Mouse (Mus musculus): ENCODE results near the gene Ccdc92b. TPM values are rescaled to one million over a fixed set of nuclear protein-coding genes. Genes with fewer than 3 reads are reported as not detected.
"Not testable (repeated sequence)": the region's sequence is repeated elsewhere in the genome, so short reads cannot be mapped to it uniquely, and the experiment has no call there.

The Ccdc92b gene
- polyA plus RNA-seq (2016; fragmentation: Nextera tagmentation; extraction: Ambion mirVana): 2.1 and 2.2 TPM in 2 replicates

DNA sequence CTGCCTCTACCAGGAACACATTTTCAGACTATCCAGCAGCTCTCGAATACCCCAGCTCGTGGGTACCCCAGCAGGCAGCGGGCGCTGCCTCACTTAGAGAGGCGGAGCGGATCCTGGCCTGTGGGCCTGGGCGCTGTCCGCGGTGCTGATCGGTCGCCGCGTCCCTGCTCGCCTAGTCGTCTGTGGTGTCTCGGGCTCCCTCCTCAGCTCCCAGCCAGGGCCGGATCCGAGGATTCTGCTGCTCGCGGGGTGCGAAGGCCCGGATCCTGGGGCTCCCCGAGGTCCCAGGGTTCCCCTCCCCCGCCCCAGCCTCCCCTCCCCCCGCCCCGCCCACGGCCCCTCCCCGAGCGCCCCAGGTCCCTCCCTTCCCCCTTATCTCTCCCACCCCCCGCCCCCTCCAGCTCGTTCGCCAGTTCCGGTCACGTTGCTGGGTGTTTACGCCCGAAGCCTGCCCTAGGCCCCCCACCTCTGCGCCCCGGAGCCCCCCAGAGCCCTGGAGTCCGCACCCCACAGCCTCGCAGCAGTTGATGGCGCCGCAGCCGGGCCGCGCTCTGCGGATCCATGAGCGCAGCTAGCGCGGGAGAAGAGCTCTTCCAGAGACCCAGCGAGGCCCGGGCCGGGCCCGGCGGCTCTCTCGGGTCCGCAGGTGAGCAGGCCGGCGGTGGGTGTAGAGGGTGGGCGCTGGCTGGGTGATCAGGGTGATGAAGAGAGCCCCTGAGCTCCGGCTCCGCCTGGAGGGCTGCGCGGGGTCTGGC, at the start of gene Ccdc92b:
TSS of gene Ccdc92b (plus strand) at position 405 of the 755 bp plus-strand sequence.
- Histone ChIP-seq H3K36me3 (no peaks in the 10 kb centered on the region), H3K9ac (peak within 1 kb of the TSS; percentile 60), H3K4me3 (peak within 1 kb of the TSS; percentile 53), H3K4me1 (peaks cover 8% of the 10 kb centered on the region; the same call in 1 of the 2 replicates), H3K27ac (no peak within 1 kb of the TSS), H3K27me3 (replicated peaks) (peaks cover 27% of the 10 kb centered on the region), H3K4me2 (replicated peaks) (peak within 1 kb of the TSS; percentile 76), H3K9me3 (no peaks in the 10 kb centered on the region)
- ATAC-seq (ENCODE audit: low FRiP score, low read depth): peak; percentile 71
- under 1% methylated on average over 50 of the region's 63 CpGs for WGBS

DNA sequence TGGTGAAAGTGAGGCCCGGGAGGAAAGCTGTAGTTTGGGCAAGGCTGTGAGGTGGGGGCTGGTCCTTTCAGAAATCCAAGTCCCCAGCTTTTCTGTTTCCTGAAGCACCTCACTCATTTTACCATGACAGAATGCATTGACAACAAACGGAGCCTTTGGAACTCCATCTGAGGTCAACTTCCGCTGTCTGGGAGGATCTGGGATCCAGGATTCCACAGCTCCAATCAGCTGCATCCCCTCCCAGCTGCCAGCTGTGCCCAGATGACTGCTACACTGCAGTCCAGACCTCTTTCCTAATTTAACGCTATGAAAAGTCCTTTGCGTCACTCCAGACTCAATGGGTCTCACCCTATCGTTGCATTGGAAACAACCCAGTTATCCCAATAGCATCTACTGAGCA, 49.7 kb upstream of the Ccdc92b start:
- no peaks in the 10 kb centered on the region for H3K27me3 ChIP-seq (replicated peaks)
- 74% methylated on average over 6 of the region's 6 CpGs for WGBS
- H3K27ac ChIP-seq: no peak overlapping the region
- no peaks in the 10 kb centered on the region for H3K4me1 ChIP-seq
- H3K9ac ChIP-seq: no peak overlapping the region
- H3K36me3 ChIP-seq: no peaks in the 10 kb centered on the region
- ATAC-seq (ENCODE audit: low FRiP score, low read depth): no peak
- no peak overlapping the region for H3K4me3 ChIP-seq
- no peak overlapping the region for H3K4me2 ChIP-seq (replicated peaks)
- H3K9me3 ChIP-seq: no peaks in the 10 kb centered on the region

GRCm38 (mm10) chr11:74572459-74573061, 46.8 kb upstream of the Ccdc92b start:
- no peak overlapping the region for H3K9ac ChIP-seq
- no peaks in the 10 kb centered on the region for H3K36me3 ChIP-seq
- no peaks in the 10 kb centered on the region for H3K9me3 ChIP-seq
- no peak overlapping the region for H3K4me2 ChIP-seq (replicated peaks)
- no peak overlapping the region for H3K27ac ChIP-seq
- no peaks in the 10 kb centered on the region for H3K4me1 ChIP-seq
- 87% methylated on average over 6 of the region's 6 CpGs for WGBS
- no peak overlapping the region for H3K4me3 ChIP-seq
- ATAC-seq (ENCODE audit: low FRiP score, low read depth): no peak
- no peaks in the 10 kb centered on the region for H3K27me3 ChIP-seq (replicated peaks)

DNA sequence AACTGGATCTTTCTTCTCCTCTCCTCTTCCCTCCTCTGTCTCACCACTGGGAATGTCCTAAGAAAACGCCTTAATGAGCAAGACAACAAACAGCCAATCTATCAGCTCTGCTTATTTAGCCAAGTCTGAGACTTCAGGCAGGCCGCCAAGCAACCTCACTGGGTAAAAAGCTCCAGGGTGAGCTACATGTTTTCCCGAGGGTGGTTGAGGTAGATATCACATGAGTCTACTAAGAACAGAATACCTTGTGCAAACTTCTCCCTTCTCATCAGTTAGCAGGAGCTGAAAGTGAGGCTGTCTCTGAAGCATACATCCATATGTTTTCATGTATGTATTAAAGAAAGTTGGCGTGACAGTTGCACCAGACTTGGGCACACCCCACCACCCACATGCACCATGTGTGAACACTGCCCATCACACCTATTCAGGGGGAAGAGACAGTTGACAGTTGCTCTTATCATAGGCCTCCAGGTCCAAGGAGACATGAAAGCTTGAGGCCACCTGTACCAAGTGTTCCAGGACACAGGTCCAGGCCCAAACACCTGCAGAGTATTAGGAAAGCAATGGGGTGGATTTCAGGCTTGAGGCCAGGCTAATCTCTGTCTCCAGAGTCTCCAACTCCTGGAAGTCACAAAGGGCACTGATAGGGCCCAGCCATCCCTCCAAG, 44.5 kb upstream of the Ccdc92b start:
- H3K4me2 ChIP-seq (replicated peaks): no peak overlapping the region
- no peaks in the 10 kb centered on the region for H3K36me3 ChIP-seq
- no peak overlapping the region for H3K9ac ChIP-seq
- H3K4me1 ChIP-seq: no peaks in the 10 kb centered on the region
- no peaks in the 10 kb centered on the region for H3K27me3 ChIP-seq (replicated peaks)
- H3K27ac ChIP-seq: no peak overlapping the region
- 83% methylated on average over 4 of the region's 4 CpGs for WGBS
- H3K4me3 ChIP-seq: no peak overlapping the region
- no peak for ATAC-seq (ENCODE audit: low FRiP score, low read depth)
- no peaks in the 10 kb centered on the region for H3K9me3 ChIP-seq

DNA sequence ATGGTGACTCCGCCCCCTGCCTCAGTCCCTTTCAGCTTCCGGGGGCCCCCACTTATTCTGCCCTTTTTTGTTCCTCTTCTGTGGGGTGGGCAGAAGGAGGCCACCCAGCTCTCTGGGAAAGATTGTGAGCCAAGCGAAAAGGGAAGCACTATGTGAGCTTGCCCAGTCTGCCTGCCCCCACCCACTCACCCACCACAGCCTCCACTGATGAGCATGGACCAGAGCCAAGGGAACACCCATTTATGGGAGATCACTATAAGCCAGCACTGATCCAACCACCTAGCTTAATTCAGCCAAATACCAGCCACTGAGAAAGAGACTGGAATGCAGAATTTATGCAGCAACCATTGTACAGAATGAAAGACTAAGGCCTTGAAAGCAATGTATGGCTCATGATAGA, 43.5 kb upstream of the Ccdc92b start:
- Histone ChIP-seq H3K4me1 (no peaks in the 10 kb centered on the region), H3K27ac (no peak overlapping the region), H3K36me3 (no peaks in the 10 kb centered on the region), H3K27me3 (replicated peaks) (no peaks in the 10 kb centered on the region), H3K4me3 (no peak overlapping the region), H3K4me2 (replicated peaks) (no peak overlapping the region), H3K9me3 (no peaks in the 10 kb centered on the region), H3K9ac (no peak overlapping the region)
- ATAC-seq (ENCODE audit: low FRiP score, low read depth): no peak
- WGBS: 79% methylated on average over 3 of the region's 3 CpGs

GRCm38 (mm10) chr11:74577068-74577467, 42.3 kb upstream of the Ccdc92b start:
- Histone ChIP-seq H3K27me3 (replicated peaks) (no peaks in the 10 kb centered on the region), H3K9me3 (no peaks in the 10 kb centered on the region), H3K36me3 (no peaks in the 10 kb centered on the region), H3K4me3 (no peak overlapping the region), H3K27ac (no peak overlapping the region), H3K9ac (no peak overlapping the region), H3K4me2 (replicated peaks) (no peak overlapping the region), H3K4me1 (no peaks in the 10 kb centered on the region)
- WGBS: 74% methylated on average over 3 of the region's 3 CpGs
- ATAC-seq (ENCODE audit: low FRiP score, low read depth): no peak

- not testable (repeated sequence) for H3K9ac ChIP-seq; H3K4me1 ChIP-seq; ATAC-seq (ENCODE audit: low FRiP score, low read depth); H3K4me2 ChIP-seq (replicated peaks); H3K27me3 ChIP-seq (replicated peaks); H3K4me3 ChIP-seq; H3K36me3 ChIP-seq; H3K9me3 ChIP-seq; H3K27ac ChIP-seq
- 56% methylated on average over 4 of the region's 4 CpGs for WGBS
Measured at GRCm38 (mm10) chr11:74581333-74581732, 38.1 kb upstream of the Ccdc92b start.

DNA sequence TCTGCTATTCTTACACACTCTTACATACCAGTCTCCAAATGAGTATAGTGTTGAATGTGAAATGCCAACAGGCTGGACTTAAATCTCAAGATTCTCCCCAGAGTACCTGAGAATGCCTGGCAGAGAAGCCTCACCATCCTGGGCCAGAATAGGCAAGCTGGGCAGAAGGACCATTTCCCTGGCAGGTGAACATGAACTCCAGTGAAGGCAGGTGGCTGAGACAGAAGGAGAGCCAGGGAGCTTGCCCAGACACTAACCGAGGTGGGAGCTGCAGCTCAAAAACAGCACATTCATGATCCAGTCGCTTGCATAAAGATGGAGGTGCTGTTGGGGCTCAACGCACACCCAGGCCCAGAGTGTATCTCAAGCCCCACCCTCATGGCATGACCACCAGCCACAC, 36.9 kb upstream of the Ccdc92b start:
- ATAC-seq (ENCODE audit: low FRiP score, low read depth): no peak
- Histone ChIP-seq H3K9me3 (no peaks in the 10 kb centered on the region), H3K4me3 (no peak overlapping the region), H3K9ac (no peak overlapping the region), H3K4me1 (no peaks in the 10 kb centered on the region), H3K27ac (no peak overlapping the region), H3K27me3 (replicated peaks) (no peaks in the 10 kb centered on the region; the same call in 1 of the 2 replicates), H3K4me2 (replicated peaks) (no peak overlapping the region), H3K36me3 (no peaks in the 10 kb centered on the region)
- WGBS: 82% methylated on average over 3 of the region's 3 CpGs

GRCm38 (mm10) chr11:74583824-74584349, 35.5 kb upstream of the Ccdc92b start:
- H3K9ac ChIP-seq: no peak overlapping the region
- H3K36me3 ChIP-seq: no peaks in the 10 kb centered on the region
- no peak overlapping the region for H3K4me3 ChIP-seq
- 73% methylated on average over 7 of the region's 7 CpGs for WGBS
- peaks cover 14% of the 10 kb centered on the region for H3K27me3 ChIP-seq (replicated peaks)
- no peak overlapping the region for H3K27ac ChIP-seq
- no peaks in the 10 kb centered on the region for H3K9me3 ChIP-seq
- no peak for ATAC-seq (ENCODE audit: low FRiP score, low read depth)
- no peak overlapping the region for H3K4me2 ChIP-seq (replicated peaks)
- no peaks in the 10 kb centered on the region for H3K4me1 ChIP-seq

- WGBS: 68% methylated on average over 10 of the region's 10 CpGs
- Histone ChIP-seq H3K4me2 (replicated peaks) (no peak overlapping the region; the same call in 1 of the 2 replicates), H3K4me1 (0 out of 2 replicates have a peak, but pooled peaks cover 3% of the 10 kb centered on the region), H3K9ac (no peak overlapping the region), H3K27ac (no peak overlapping the region), H3K9me3 (no peaks in the 10 kb centered on the region), H3K4me3 (no peak overlapping the region), H3K27me3 (replicated peaks) (peaks cover 26% of the 10 kb centered on the region), H3K36me3 (no peaks in the 10 kb centered on the region)
- no peak for ATAC-seq (ENCODE audit: low FRiP score, low read depth)
Measured at GRCm38 (mm10) chr11:74584946-74585723, 34.3 kb upstream of the Ccdc92b start.

- Histone ChIP-seq H3K4me3 (no peak overlapping the region), H3K36me3 (no peaks in the 10 kb centered on the region), H3K4me2 (replicated peaks) (no peak overlapping the region), H3K9me3 (no peaks in the 10 kb centered on the region), H3K27ac (no peak overlapping the region), H3K27me3 (replicated peaks) (peaks cover 39% of the 10 kb centered on the region), H3K4me1 (0 out of 2 replicates have a peak, but pooled peaks cover 3% of the 10 kb centered on the region), H3K9ac (no peak overlapping the region)
- no peak for ATAC-seq (ENCODE audit: low FRiP score, low read depth)
- WGBS: 62% methylated on average over 5 of the region's 5 CpGs
Measured at GRCm38 (mm10) chr11:74586401-74586800, 33.0 kb upstream of the Ccdc92b start.

Data from neural tube, embryonic 12.5 days (tissue).